Mouse (Mus musculus) limb, embryonic 12.5 days (tissue): Measurements from ENCODE around the gene Cpsf4l. TPM values are rescaled to one million over a fixed set of nuclear protein-coding genes. Genes with fewer than 3 reads are reported as not detected.

Experiments
- ATAC-seq: fragments of 200-750 bp; cut with Nextera tagmentation; 2 replicates; pipeline ENCODE4 v1.8.0; 2017; ENCODE audit warnings: low read depth, moderate TSS enrichment; ENCODE audit not compliant: insufficient number of reproducible peaks, insufficient read depth, low FRiP score, low TSS enrichment
- H3K27ac ChIP-seq: fragments of 300-500 bp; sonication (generic); 2 replicates; pipeline ENCODE4 v1.5.1; 2016; ENCODE audit warnings: mild to moderate bottlenecking, moderate library complexity
- H3K27me3 ChIP-seq: fragments of 300-500 bp; sonication (generic); 2 replicates; pipeline ENCODE4 v1.6.1; 2016; ENCODE audit warnings: mild to moderate bottlenecking, moderate library complexity
- H3K36me3 ChIP-seq: fragments of 300-500 bp; sonication (generic); 2 replicates; pipeline ENCODE4 v1.6.1; 2016; ENCODE audit warnings: mild to moderate bottlenecking, moderate library complexity
- H3K4me1 ChIP-seq: fragments of 300-500 bp; sonication (generic); replicated peaks from 2 replicates; pipeline ENCODE4 v1.6.1; 2016
- H3K4me2 ChIP-seq: fragments of 300-500 bp; sonication (generic); 2 replicates; pipeline ENCODE4 v1.6.1; 2016; ENCODE audit warnings: mild to moderate bottlenecking, moderate library complexity
- H3K4me3 ChIP-seq: fragments of 300-500 bp; sonication (generic); replicated peaks from 2 replicates; pipeline ENCODE4 v1.5.1; 2016; ENCODE audit warnings: mild to moderate bottlenecking
- H3K9ac ChIP-seq: fragments of 300-500 bp; sonication (generic); replicated peaks from 2 replicates; pipeline ENCODE4 v1.6.1; 2016; ENCODE audit warnings: mild to moderate bottlenecking, moderate library complexity
- H3K9me3 ChIP-seq: fragments of 300-500 bp; sonication (generic); 2 replicates; pipeline ENCODE4 v1.6.1; 2016; ENCODE audit warnings: mild to moderate bottlenecking, moderate library complexity
- WGBS: fragments of 180-500 bp; shearing (Covaris S2); methylation state at CpG from one replicate; pipeline ENCODE4 v1.1.7; 2016; 5-methylcytosine and 5-hydroxymethylcytosine counted together
- polyA plus RNA-seq: library from polyadenylated mRNA; unstranded; fragments of >200 nt; fragmentation: Nextera tagmentation; extraction: Ambion mirVana; gene quantifications from 2 replicates; pipeline ENCODE4 v1.2.1, GENCODE M21; 2016

Gene Cpsf4l
- polyA plus RNA-seq, 1 experiment from 2014 or later, result 0.75 TPM

- Histone ChIP-seq H3K36me3 (peaks cover 43% of the 10 kb centered on the region), H3K4me3 (no peak overlapping the region), H3K27ac (no peak overlapping the region), H3K4me2 (no peak overlapping the region), H3K9ac (no peak overlapping the region), H3K4me1 (peaks cover 29% of the 10 kb centered on the region), H3K27me3 (no peaks in the 10 kb centered on the region), H3K9me3 (no peaks in the 10 kb centered on the region)
- ATAC-seq, result no peak
- 89% methylated on average over 8 of the region's 8 CpGs for WGBS
Measured at GRCm38 (mm10) chr11:113678373-113678772, 31.4 kb downstream of the Cpsf4l start.

- Histone ChIP-seq H3K9ac (no peak overlapping the region), H3K9me3 (no peaks in the 10 kb centered on the region), H3K4me2 (no peak overlapping the region), H3K4me3 (no peak overlapping the region), H3K4me1 (peaks cover 24% of the 10 kb centered on the region), H3K36me3 (peaks cover 53% of the 10 kb centered on the region), H3K27ac (0 out of 2 replicates have a peak overlapping the region, but pooled peaks have one; percentile 50), H3K27me3 (no peaks in the 10 kb centered on the region)
- 100% methylated on average over 2 of the region's 2 CpGs for WGBS
- no peak for ATAC-seq
Measured at GRCm38 (mm10) chr11:113677378-113677777, 32.4 kb downstream of the Cpsf4l start.

- H3K9me3 ChIP-seq, result no peaks in the 10 kb centered on the region
- 0 out of 2 replicates have a peak overlapping the region, but pooled peaks have one; percentile 50 for H3K27ac ChIP-seq
- no peak overlapping the region for H3K9ac ChIP-seq
- 67% methylated on average over 2 of the region's 2 CpGs for WGBS
- peaks cover 59% of the 10 kb centered on the region for H3K36me3 ChIP-seq
- H3K4me3 ChIP-seq, result no peak overlapping the region
- no peaks in the 10 kb centered on the region for H3K27me3 ChIP-seq
- H3K4me1 ChIP-seq, result peaks cover 19% of the 10 kb centered on the region
- no peak for ATAC-seq
- H3K4me2 ChIP-seq, result no peak overlapping the region
Measured at GRCm38 (mm10) chr11:113676847-113677246, 33.0 kb downstream of the Cpsf4l start.

GRCm38 (mm10) chr11:113674595-113674994 lies 35.2 kb downstream of the Cpsf4l start:
- Histone ChIP-seq H3K36me3 (peaks cover 78% of the 10 kb centered on the region), H3K27me3 (no peaks in the 10 kb centered on the region), H3K27ac (no peak overlapping the region), H3K4me3 (no peak overlapping the region), H3K9ac (no peak overlapping the region), H3K4me2 (no peak overlapping the region), H3K4me1 (peaks cover 11% of the 10 kb centered on the region), H3K9me3 (no peaks in the 10 kb centered on the region)
- no peak for ATAC-seq
- WGBS, result 91% methylated on average over 5 of the region's 5 CpGs

GRCm38 (mm10) chr11:113673614-113674013 lies 36.2 kb downstream of the Cpsf4l start:
- Histone ChIP-seq H3K4me3 (no peak overlapping the region), H3K4me1 (peaks cover 11% of the 10 kb centered on the region), H3K27ac (no peak overlapping the region), H3K27me3 (no peaks in the 10 kb centered on the region), H3K36me3 (peaks cover 87% of the 10 kb centered on the region), H3K9me3 (no peaks in the 10 kb centered on the region), H3K9ac (no peak overlapping the region), H3K4me2 (no peak overlapping the region)
- ATAC-seq, result no peak
- WGBS, result 92% methylated on average over 4 of the region's 4 CpGs

- Histone ChIP-seq H3K4me3 (no peak overlapping the region), H3K27ac (no peak overlapping the region), H3K4me2 (no peak overlapping the region), H3K4me1 (peaks cover 19% of the 10 kb centered on the region), H3K27me3 (no peaks in the 10 kb centered on the region), H3K36me3 (peaks cover 86% of the 10 kb centered on the region), H3K9me3 (no peaks in the 10 kb centered on the region), H3K9ac (no peak overlapping the region)
- ATAC-seq, result no peak
- 84% methylated on average over 4 of the region's 4 CpGs for WGBS
Measured at GRCm38 (mm10) chr11:113669711-113670110, 40.1 kb downstream of the Cpsf4l start.

- Histone ChIP-seq H3K4me1 (peaks cover 19% of the 10 kb centered on the region), H3K4me3 (no peak overlapping the region), H3K27me3 (no peaks in the 10 kb centered on the region), H3K27ac (no peak overlapping the region), H3K9ac (no peak overlapping the region), H3K36me3 (peaks cover 84% of the 10 kb centered on the region), H3K9me3 (no peaks in the 10 kb centered on the region), H3K4me2 (no peak overlapping the region)
- ATAC-seq, result no peak
- 93% methylated on average over 5 of the region's 5 CpGs for WGBS
Measured at GRCm38 (mm10) chr11:113668857-113669256, 41.0 kb downstream of the Cpsf4l start.

GRCm38 (mm10) chr11:113667704-113668103 lies 42.1 kb downstream of the Cpsf4l start:
- 87% methylated on average over 4 of the region's 4 CpGs for WGBS
- H3K9me3 ChIP-seq, result no peaks in the 10 kb centered on the region
- H3K27me3 ChIP-seq, result no peaks in the 10 kb centered on the region
- peaks cover 84% of the 10 kb centered on the region for H3K36me3 ChIP-seq
- 0 out of 2 replicates have a peak overlapping the region, but pooled peaks have one; percentile 4 for H3K27ac ChIP-seq
- H3K4me3 ChIP-seq, result no peak overlapping the region
- ATAC-seq, result no peak
- H3K9ac ChIP-seq, result no peak overlapping the region
- H3K4me2 ChIP-seq, result no peak overlapping the region
- H3K4me1 ChIP-seq, result peaks cover 19% of the 10 kb centered on the region

- Histone ChIP-seq H3K27me3 (no peaks in the 10 kb centered on the region), H3K4me2 (no peak overlapping the region), H3K4me1 (peaks cover 19% of the 10 kb centered on the region), H3K27ac (0 out of 2 replicates have a peak overlapping the region, but pooled peaks have one; percentile 4), H3K36me3 (peaks cover 84% of the 10 kb centered on the region), H3K4me3 (no peak overlapping the region), H3K9me3 (no peaks in the 10 kb centered on the region), H3K9ac (no peak overlapping the region)
- 68% methylated on average over 2 of the region's 2 CpGs for WGBS
- ATAC-seq, result no peak
Measured at GRCm38 (mm10) chr11:113667122-113667521, 42.7 kb downstream of the Cpsf4l start.

- 55% methylated on average over 10 of the region's 10 CpGs for WGBS
- H3K27ac ChIP-seq, result no peak overlapping the region
- no peaks in the 10 kb centered on the region for H3K27me3 ChIP-seq
- H3K9me3 ChIP-seq, result no peaks in the 10 kb centered on the region
- no peak for ATAC-seq
- peaks cover 84% of the 10 kb centered on the region for H3K36me3 ChIP-seq
- no peak overlapping the region for H3K4me2 ChIP-seq
- H3K9ac ChIP-seq, result no peak overlapping the region
- peaks cover 19% of the 10 kb centered on the region for H3K4me1 ChIP-seq
- no peak overlapping the region for H3K4me3 ChIP-seq
Measured at GRCm38 (mm10) chr11:113666648-113667047, 43.2 kb downstream of the Cpsf4l start.

GRCm38 (mm10) chr11:113666205-113666604 lies 43.6 kb downstream of the Cpsf4l start:
- Histone ChIP-seq H3K4me3 (no peak overlapping the region), H3K4me2 (no peak overlapping the region), H3K9ac (no peak overlapping the region), H3K27me3 (no peaks in the 10 kb centered on the region), H3K36me3 (peaks cover 84% of the 10 kb centered on the region), H3K4me1 (peaks cover 19% of the 10 kb centered on the region), H3K9me3 (no peaks in the 10 kb centered on the region), H3K27ac (no peak overlapping the region)
- ATAC-seq, result no peak
- 72% methylated on average over 6 of the region's 6 CpGs for WGBS

- Histone ChIP-seq H3K9ac (no peak overlapping the region), H3K27me3 (no peaks in the 10 kb centered on the region), H3K36me3 (peaks cover 88% of the 10 kb centered on the region), H3K4me2 (no peak overlapping the region), H3K4me3 (no peak overlapping the region), H3K4me1 (peaks cover 19% of the 10 kb centered on the region), H3K27ac (no peak overlapping the region), H3K9me3 (no peaks in the 10 kb centered on the region)
- WGBS, result 77% methylated on average over 2 of the region's 2 CpGs
- ATAC-seq, result no peak
Measured at GRCm38 (mm10) chr11:113664279-113664678, 45.5 kb downstream of the Cpsf4l start.
